ENCODE assay signal across 13 mouse cellular contexts in the genomic region with DNA sequence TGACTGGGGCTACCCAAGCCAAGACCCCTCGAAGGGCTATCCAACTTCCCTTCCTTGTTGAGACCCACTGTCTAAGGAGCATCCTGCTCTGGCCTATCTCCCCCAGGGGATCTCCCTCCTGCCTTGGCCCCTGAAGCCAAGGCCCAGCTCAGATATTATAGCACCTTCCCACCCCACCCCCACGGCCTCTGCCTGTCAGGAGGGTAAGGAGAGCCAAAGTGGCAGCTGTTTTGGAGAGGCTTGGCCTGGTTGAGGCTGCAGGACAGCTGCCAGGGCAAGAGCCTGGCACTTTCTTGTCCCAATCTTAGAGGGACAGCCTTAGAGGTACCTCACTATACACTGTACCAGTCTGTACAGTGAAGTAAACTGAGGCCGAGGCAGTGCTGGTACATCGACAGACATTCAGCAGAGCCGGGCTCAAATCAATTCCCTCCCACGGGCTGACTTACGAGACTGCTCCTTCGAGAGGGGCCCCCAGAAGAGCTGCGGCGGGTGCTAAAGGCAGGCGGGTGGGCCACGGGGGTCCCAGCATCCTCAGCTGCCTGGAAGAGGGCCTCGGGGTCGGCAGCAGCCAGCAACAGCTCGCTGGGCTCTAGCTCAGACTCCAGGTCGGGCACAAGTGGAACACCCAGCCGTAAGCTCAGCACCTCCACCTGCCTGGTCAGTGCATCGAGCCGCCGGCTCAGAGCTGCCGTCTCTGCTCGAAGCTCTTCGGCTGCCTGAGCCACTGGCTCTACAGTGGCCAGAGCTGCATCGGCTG. TPM values are rescaled to one million over a fixed set of nuclear protein-coding genes. Genes with fewer than 3 reads are reported as not detected.
A peak's percentile ranks its signal among the peaks of the same experiment; 100 is the strongest.
DNase-seq lines count a peak whose midpoint lies in the region; ATAC-seq lines count a peak whose summit lies in the region.
"Had no signal": no experiment of that assay in that cellular context is flagged by ENCODE, and none has a peak within 500 bp of the region (broad histone marks: within the 10 kb centered on the region; RNA-seq: fewer than 3 reads in every experiment).

No protein-coding gene starts in this region.

- H3K27ac ChIP-seq in midbrain, embryonic 12.5 days (replicated peaks) = no peak overlapping the region
- H3K27ac ChIP-seq in midbrain, embryonic 14.5 days (replicated peaks; ENCODE audit: low read depth, low read length) = no peak overlapping the region
- H3K27ac ChIP-seq in heart, embryonic 15.5 days = peak overlapping the region; percentile 67
- H3K27ac ChIP-seq: midbrain, embryonic 10.5 days; neural tube, embryonic 15.5 days had no signal

- no peaks in the 10 kb centered on the region for H3K27me3 ChIP-seq in midbrain, embryonic 12.5 days
- H3K27me3 ChIP-seq in midbrain, embryonic 14.5 days (ENCODE audit: control insufficient read depth, insufficient read depth, low read length) = no peaks in the 10 kb centered on the region
- no peaks in the 10 kb centered on the region for H3K27me3 ChIP-seq in heart, embryonic 15.5 days
- H3K27me3 ChIP-seq: neural tube, embryonic 15.5 days had no signal

- no peak overlapping the region for H3K4me3 ChIP-seq in midbrain, embryonic 12.5 days
- no peak overlapping the region for H3K4me3 ChIP-seq in midbrain, embryonic 14.5 days (replicated peaks; ENCODE audit: low read depth, low read length)
- 0 out of 2 replicates have a peak overlapping the region, but pooled peaks have one; percentile 2 for H3K4me3 ChIP-seq in heart, embryonic 15.5 days
- H3K4me3 ChIP-seq: erythroblast, embryonic 14.5 days; midbrain, embryonic 10.5 days; neural tube, embryonic 15.5 days had no signal

- no peaks in the 10 kb centered on the region for H3K9me3 ChIP-seq in midbrain, embryonic 12.5 days
- no peaks in the 10 kb centered on the region for H3K9me3 ChIP-seq in midbrain, embryonic 14.5 days (ENCODE audit: control insufficient read depth, low read length)
- H3K9me3 ChIP-seq in heart, embryonic 15.5 days (replicated peaks) = no peaks in the 10 kb centered on the region
- H3K9me3 ChIP-seq: midbrain, embryonic 10.5 days; neural tube, embryonic 15.5 days had no signal

- no peak for ATAC-seq in midbrain, embryonic 12.5 days (ENCODE audit: low FRiP score, low read depth)
- ATAC-seq in midbrain, embryonic 14.5 days (ENCODE audit: low FRiP score, low TSS enrichment) = no peak
- ATAC-seq in heart, embryonic 15.5 days (replicated peaks; ENCODE audit: insufficient number of reproducible peaks, insufficient read depth, low FRiP score, low read depth) = no peak

- peaks cover 79% of the 10 kb centered on the region for H3K36me3 ChIP-seq in midbrain, embryonic 12.5 days
- peaks cover 4% of the 10 kb centered on the region; the same call in 1 of the 2 replicates for H3K36me3 ChIP-seq in midbrain, embryonic 14.5 days (ENCODE audit: control insufficient read depth, insufficient read depth, low read length)
- H3K36me3 ChIP-seq in heart, embryonic 15.5 days = peaks cover 92% of the 10 kb centered on the region
- H3K36me3 ChIP-seq: neural tube, embryonic 15.5 days had no signal

- 92% methylated on average over 24 of the region's 24 CpGs for WGBS in midbrain, embryonic 12.5 days
- 94% methylated on average over 24 of the region's 24 CpGs for WGBS in midbrain, embryonic 14.5 days
- WGBS in heart, embryonic 15.5 days = 76% methylated on average over 24 of the region's 24 CpGs

- peak; percentile 12 for DNase-seq in cerebellum, adult 11 months
- DNase-seq in cerebellum, postnatal 36 days = no peak
- no peak for DNase-seq in midbrain, embryonic 14.5 days
- no peak for DNase-seq in right cerebral cortex, postnatal 10 days (ENCODE audit: low spot score in 2 of 2)
- DNase-seq in urinary bladder, adult 2 months (ENCODE audit: low spot score) = no peak
- DNase-seq in B cell, adult 2 months = no peak
- DNase-seq: liver; right cerebral cortex, postnatal 14 days had no signal

- H3K9ac ChIP-seq in midbrain, embryonic 12.5 days (replicated peaks) = 0 out of 2 replicates have a peak overlapping the region, but pooled peaks have one; percentile 1
- H3K9ac ChIP-seq in midbrain, embryonic 14.5 days (replicated peaks; ENCODE audit: low read length) = no peak overlapping the region
- H3K9ac ChIP-seq in heart, embryonic 15.5 days = peak overlapping the region; percentile 37
- H3K9ac ChIP-seq: neural tube, embryonic 15.5 days had no signal

- no peaks in the 10 kb centered on the region for H3K4me1 ChIP-seq in midbrain, embryonic 12.5 days
- no peaks in the 10 kb centered on the region for H3K4me1 ChIP-seq in midbrain, embryonic 14.5 days (ENCODE audit: control insufficient read depth, insufficient read depth, low read length)
- H3K4me1 ChIP-seq in heart, embryonic 15.5 days (replicated peaks) = peaks cover 26% of the 10 kb centered on the region
- H3K4me1 ChIP-seq: neural tube, embryonic 15.5 days had no signal

- no peak overlapping the region for H3K4me2 ChIP-seq in midbrain, embryonic 12.5 days (replicated peaks)
- no peak overlapping the region for H3K4me2 ChIP-seq in midbrain, embryonic 14.5 days (ENCODE audit: low read length)
- H3K4me2 ChIP-seq in heart, embryonic 15.5 days = peak overlapping the region; percentile 44
- H3K4me2 ChIP-seq: neural tube, embryonic 15.5 days had no signal

RNA-seq across cellular contexts. Expression of a gene that starts 12.7 kb away (rescaled TPM):
- 55.4 and 69.3 TPM in 2 replicates for polyA plus RNA-seq in midbrain, embryonic 12.5 days (2016; fragmentation: Nextera tagmentation; extraction: Ambion mirVana)
- 48.5 and 76.5 TPM in 2 replicates for polyA plus RNA-seq in midbrain, embryonic 14.5 days (2014; fragmentation: Nextera tagmentation; extraction: Ambion mirVana)
- 132 and 138 TPM in 2 replicates for polyA plus RNA-seq in heart, embryonic 15.5 days (2015; fragmentation: Nextera tagmentation; extraction: Ambion mirVana)
- polyA plus RNA-seq in urinary bladder, adult 2 months (2012; rRNA removed) = 321 and 348 TPM in 2 replicates

RNA-seq across cellular contexts. Expression of a gene that starts 13.3 kb away (rescaled TPM):
- 36.8 and 39.2 TPM in 2 replicates for polyA plus RNA-seq in midbrain, embryonic 12.5 days (2016; fragmentation: Nextera tagmentation; extraction: Ambion mirVana)
- 7.2 and 12.8 TPM in 2 replicates for polyA plus RNA-seq in midbrain, embryonic 14.5 days (2014; fragmentation: Nextera tagmentation; extraction: Ambion mirVana)
- polyA plus RNA-seq in heart, embryonic 15.5 days (2015; fragmentation: Nextera tagmentation; extraction: Ambion mirVana) = 79.2 and 101 TPM in 2 replicates
- polyA plus RNA-seq in urinary bladder, adult 2 months (2012; rRNA removed) = 371 and 680 TPM in 2 replicates

RNA-seq across cellular contexts. Expression of a gene that starts 22.5 kb away (rescaled TPM):
- 0.38 and 0.68 TPM in 2 replicates for polyA plus RNA-seq in midbrain, embryonic 12.5 days (2016; fragmentation: Nextera tagmentation; extraction: Ambion mirVana)
- polyA plus RNA-seq in midbrain, embryonic 14.5 days (2014; fragmentation: Nextera tagmentation; extraction: Ambion mirVana) = 3.2 and 4.7 TPM in 2 replicates
- polyA plus RNA-seq in heart, embryonic 15.5 days (2015; fragmentation: Nextera tagmentation; extraction: Ambion mirVana) = 9.4 and 11.4 TPM in 2 replicates
- polyA plus RNA-seq in urinary bladder, adult 2 months (2012; rRNA removed) = 0.70 and 1.5 TPM in 2 replicates
- polyA plus RNA-seq: erythroblast, embryonic 14.5 days had no signal

RNA-seq across cellular contexts. Expression of a gene that starts 39.1 kb away (rescaled TPM):
- 0.67 and 0.98 TPM in 2 replicates for polyA plus RNA-seq in midbrain, embryonic 12.5 days (2016; fragmentation: Nextera tagmentation; extraction: Ambion mirVana)
- polyA plus RNA-seq in midbrain, embryonic 14.5 days (2014; fragmentation: Nextera tagmentation; extraction: Ambion mirVana) = 0.59 and 0.72 TPM in 2 replicates
- polyA plus RNA-seq in heart, embryonic 15.5 days (2015; fragmentation: Nextera tagmentation; extraction: Ambion mirVana) = 0.10 and 0.28 TPM in 2 replicates
- polyA plus RNA-seq in urinary bladder, adult 2 months (2012; rRNA removed) = 0.66 and 0.74 TPM in 2 replicates
- polyA plus RNA-seq: erythroblast, embryonic 14.5 days had no signal
